Mouse (Mus musculus) ovary, postnatal 36 days (tissue): ENCODE measurements around the gene Prmt3.
A peak's percentile ranks its signal among the peaks of the same experiment; 100 is the strongest.

Experiments used
- DNase-seq: peaks from one replicate; pipeline ENCODE4 v3.0.0; 2022; ENCODE audit warnings: low spot score, mixed read lengths

The Prmt3 gene

GRCm38 (mm10) chr7:49857347-49857746 is 79.2 kb downstream of the Prmt3 start:
- no peak for DNase-seq

DNA sequence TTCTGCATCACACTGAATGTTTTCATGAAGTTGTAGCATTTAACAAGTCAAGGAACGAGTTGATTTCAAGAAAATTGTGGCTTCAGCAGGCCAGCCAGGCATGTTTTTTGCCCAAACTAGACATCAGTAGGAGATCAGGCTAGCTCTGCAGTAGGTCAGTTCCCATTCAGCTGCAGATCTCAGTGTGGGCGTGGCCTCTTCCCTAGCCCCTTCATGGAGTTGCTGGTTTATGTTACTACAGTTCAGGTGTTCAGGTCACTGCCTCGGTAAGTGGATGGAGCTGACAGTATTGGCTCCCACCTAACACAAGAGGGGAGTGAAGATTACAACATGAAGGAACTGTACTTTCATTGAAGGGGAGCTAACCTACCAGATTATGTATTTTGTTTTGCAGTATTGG is 80.1 kb downstream of the Prmt3 start:
- no peak for DNase-seq

- DNase-seq = no peak
Observed at GRCm38 (mm10) chr7:49859820-49860219, 81.7 kb downstream of the Prmt3 start.

GRCm38 (mm10) chr7:49861196-49861595 is 83.0 kb downstream of the Prmt3 start:
- no peak for DNase-seq

- DNase-seq = no peak
Observed at GRCm38 (mm10) chr7:49863753-49864152, 85.6 kb downstream of the Prmt3 start.

GRCm38 (mm10) chr7:49869656-49870055 is 91.5 kb downstream of the Prmt3 start:
- DNase-seq = no peak

DNA sequence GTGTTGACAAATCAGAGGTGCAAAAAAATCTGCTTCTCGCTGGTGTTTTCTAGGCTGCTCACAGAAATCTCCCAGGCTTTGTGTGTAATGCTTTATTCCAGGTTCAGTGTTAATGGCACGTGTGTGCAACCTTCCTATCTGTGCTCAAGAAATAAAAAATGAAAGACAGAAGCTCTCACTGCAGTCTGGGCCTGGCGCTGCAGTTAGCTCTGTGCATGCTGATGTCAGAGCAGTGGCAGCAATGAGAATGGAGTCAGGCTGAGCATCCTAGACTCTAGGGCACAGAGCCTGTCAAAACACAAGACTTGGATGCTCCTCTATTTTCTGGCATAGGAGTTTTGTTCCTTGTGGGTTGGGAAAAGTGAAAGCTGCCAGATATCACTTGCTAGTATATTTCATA is 92.1 kb downstream of the Prmt3 start:
- no peak for DNase-seq

GRCm38 (mm10) chr7:49877307-49877706 is 99.2 kb downstream of the Prmt3 start:
- no peak for DNase-seq

- DNase-seq = no peak
Observed at GRCm38 (mm10) chr7:49879051-49879450, 100.9 kb downstream of the Prmt3 start.

- DNase-seq = no peak
Observed at GRCm38 (mm10) chr7:49879998-49880707, 102.0 kb downstream of the Prmt3 start.

DNA sequence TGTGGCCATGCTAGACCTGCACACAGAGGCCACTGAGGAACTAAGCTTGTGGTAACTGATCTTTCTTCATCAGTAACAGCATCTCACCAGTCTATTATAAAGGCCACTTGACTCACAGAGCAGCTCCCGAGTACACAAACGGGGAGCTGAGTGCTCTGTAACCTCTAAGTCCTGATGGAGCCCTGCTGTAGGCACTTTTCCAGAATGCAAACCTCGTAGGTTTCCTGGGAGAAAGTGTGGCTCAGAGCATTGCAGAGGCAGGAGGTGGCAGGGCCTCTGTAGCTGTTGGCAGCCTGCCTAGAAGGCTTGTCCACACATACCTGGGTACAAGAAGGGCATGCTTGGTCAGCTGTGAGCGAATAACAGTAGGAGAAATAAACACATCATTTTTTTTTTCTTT is 104.1 kb downstream of the Prmt3 start:
- DNase-seq = peak; percentile 4

DNA sequence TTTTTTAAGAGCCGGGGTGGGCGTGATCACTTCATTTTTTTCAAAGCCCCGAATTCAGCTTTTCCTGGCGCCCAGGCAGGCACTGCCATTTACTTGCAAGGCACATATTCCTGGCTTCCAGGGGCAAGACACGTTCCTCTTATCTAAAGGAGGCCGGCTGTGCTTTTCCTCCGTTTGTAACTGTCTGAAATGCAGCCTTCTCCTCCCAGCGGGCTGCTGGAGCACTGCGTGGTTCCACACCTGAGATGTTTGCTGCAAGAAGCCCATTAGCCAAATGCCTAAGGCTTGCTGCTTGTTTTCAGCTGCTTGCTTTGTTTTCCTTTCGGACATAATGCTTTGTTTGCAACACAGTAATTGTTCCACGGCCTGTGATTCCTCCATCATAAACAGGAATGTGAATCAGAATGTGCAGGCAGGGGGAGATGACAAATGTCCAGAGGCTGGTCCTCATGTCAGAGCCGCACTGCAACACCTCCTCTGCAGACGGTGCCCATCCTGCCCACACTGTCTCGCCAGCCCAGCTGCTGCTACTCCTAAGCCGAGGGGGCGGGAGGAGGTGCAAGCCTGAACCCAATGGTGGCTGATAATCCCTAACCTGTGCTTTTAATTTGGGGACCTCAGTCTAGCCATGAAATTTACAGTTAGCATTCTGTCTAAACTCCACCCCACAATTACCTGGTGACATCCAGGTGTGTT is 104.7 kb downstream of the Prmt3 start:
- DNase-seq = peak; percentile 4

GRCm38 (mm10) chr7:49887776-49888390 is 109.7 kb downstream of the Prmt3 start:
- DNase-seq = no peak

GRCm38 (mm10) chr7:49894786-49895185 is 116.6 kb downstream of the Prmt3 start:
- DNase-seq = no peak

GRCm38 (mm10) chr7:49895296-49895695 is 117.2 kb downstream of the Prmt3 start:
- DNase-seq = no peak

GRCm38 (mm10) chr7:49902003-49902552 is 123.9 kb downstream of the Prmt3 start:
- DNase-seq = no peak

- DNase-seq = no peak
Observed at GRCm38 (mm10) chr7:49907191-49908171, 129.3 kb downstream of the Prmt3 start.
